7 mouse cellular contexts compared by ENCODE assay signal in genomic region chr7:63908496-63909285, GRCm38 (mm10). TPM values are rescaled to one million over a fixed set of nuclear protein-coding genes. Genes with fewer than 3 reads are reported as not detected.
DNase-seq lines count a peak whose midpoint lies in the region; ATAC-seq lines count a peak whose summit lies in the region.

No protein-coding gene starts in this region.

- no peak for ATAC-seq in lung, embryonic 15.5 days (ENCODE audit: borderline replicate concordance, extremely low read depth, low FRiP score, low TSS enrichment)
- ATAC-seq in embryonic facial prominence, embryonic 13.5 days (ENCODE audit: insufficient number of reproducible peaks, insufficient read depth, low FRiP score, low TSS enrichment, low read depth) = 0 out of 2 replicates have a peak, but pooled peaks have one; percentile 41
- ATAC-seq in stomach, embryonic 15.5 days (ENCODE audit: insufficient read depth, low FRiP score, low read depth) = no peak
- ATAC-seq in CD4-positive, CD25-positive, alpha-beta regulatory T cell, adult 4 months = no peak

- no peaks in the 10 kb centered on the region for H3K27me3 ChIP-seq in lung, embryonic 15.5 days
- no peaks in the 10 kb centered on the region for H3K27me3 ChIP-seq in embryonic facial prominence, embryonic 13.5 days
- no peaks in the 10 kb centered on the region for H3K27me3 ChIP-seq in limb, embryonic 10.5 days (ENCODE audit: low read depth, poor library complexity, severe bottlenecking)
- no peaks in the 10 kb centered on the region for H3K27me3 ChIP-seq in stomach, embryonic 15.5 days (replicated peaks)

- no peak overlapping the region for H3K4me3 ChIP-seq in lung, embryonic 15.5 days
- H3K4me3 ChIP-seq in embryonic facial prominence, embryonic 13.5 days = no peak overlapping the region
- H3K4me3 ChIP-seq in limb, embryonic 10.5 days = no peak overlapping the region
- H3K4me3 ChIP-seq in stomach, embryonic 15.5 days (replicated peaks) = no peak overlapping the region

- no peak overlapping the region for H3K4me2 ChIP-seq in lung, embryonic 15.5 days
- H3K4me2 ChIP-seq in embryonic facial prominence, embryonic 13.5 days = peak overlapping the region; percentile 39
- H3K4me2 ChIP-seq in stomach, embryonic 15.5 days = no peak overlapping the region

- H3K36me3 ChIP-seq in lung, embryonic 15.5 days = no peaks in the 10 kb centered on the region
- no peaks in the 10 kb centered on the region for H3K36me3 ChIP-seq in embryonic facial prominence, embryonic 13.5 days
- H3K36me3 ChIP-seq in limb, embryonic 10.5 days = no peaks in the 10 kb centered on the region
- H3K36me3 ChIP-seq in stomach, embryonic 15.5 days = 0 out of 2 replicates have a peak, but pooled peaks cover 2% of the 10 kb centered on the region

- 27% methylated on average over 9 of the region's 11 CpGs for WGBS in lung, embryonic 15.5 days
- 19% methylated on average over 9 of the region's 11 CpGs for WGBS in embryonic facial prominence, embryonic 13.5 days
- 25% methylated on average over 8 of the region's 11 CpGs for WGBS in limb, embryonic 10.5 days
- 30% methylated on average over 11 of the region's 11 CpGs for WGBS in stomach, embryonic 15.5 days

- H3K4me1 ChIP-seq in lung, embryonic 15.5 days = peaks cover 55% of the 10 kb centered on the region
- H3K4me1 ChIP-seq in embryonic facial prominence, embryonic 13.5 days = peaks cover 52% of the 10 kb centered on the region
- peaks cover 58% of the 10 kb centered on the region for H3K4me1 ChIP-seq in limb, embryonic 10.5 days
- peaks cover 54% of the 10 kb centered on the region for H3K4me1 ChIP-seq in stomach, embryonic 15.5 days

- no peak overlapping the region for H3K9ac ChIP-seq in lung, embryonic 15.5 days
- H3K9ac ChIP-seq in embryonic facial prominence, embryonic 13.5 days = no peak overlapping the region
- H3K9ac ChIP-seq in stomach, embryonic 15.5 days = no peak overlapping the region

- H3K27ac ChIP-seq in lung, embryonic 15.5 days = peak overlapping the region; percentile 3; the same call in 1 of the 2 replicates
- peak overlapping the region; percentile 72 for H3K27ac ChIP-seq in embryonic facial prominence, embryonic 13.5 days
- peak overlapping the region; percentile 8 for H3K27ac ChIP-seq in limb, embryonic 10.5 days
- H3K27ac ChIP-seq in stomach, embryonic 15.5 days = peak overlapping the region; percentile 63

- no peak for DNase-seq in lung, postnatal 25 days (ENCODE audit: low spot score)
- DNase-seq in limb, embryonic 10.5 days (ENCODE audit: low spot score) = no peak
- DNase-seq in adrenal gland, adult 8-10 months = no peak

- no peaks in the 10 kb centered on the region for H3K9me3 ChIP-seq in lung, embryonic 15.5 days
- H3K9me3 ChIP-seq in embryonic facial prominence, embryonic 13.5 days = no peaks in the 10 kb centered on the region
- no peaks in the 10 kb centered on the region for H3K9me3 ChIP-seq in limb, embryonic 10.5 days (replicated peaks)
- no peaks in the 10 kb centered on the region for H3K9me3 ChIP-seq in stomach, embryonic 15.5 days

RNA-seq across cellular contexts. Expression of gene E030018B13Rik, which starts 8.0 kb away (rescaled TPM):
- polyA plus RNA-seq in lung, embryonic 15.5 days (2015; fragmentation: Nextera tagmentation; extraction: Ambion mirVana) = 0.15 and 0.26 TPM in 2 replicates
- not detected in 2 replicates for polyA plus RNA-seq in embryonic facial prominence, embryonic 13.5 days (2015; fragmentation: Nextera tagmentation; extraction: Ambion mirVana)
- not detected in 2 replicates for polyA plus RNA-seq in limb, embryonic 10.5 days (2016; fragmentation: Nextera tagmentation; extraction: Ambion mirVana)
- 0.17 TPM in 1 of 2 replicates, not detected in the other for polyA plus RNA-seq in stomach, embryonic 15.5 days (2015; fragmentation: Nextera tagmentation; extraction: Ambion mirVana)
- polyA plus RNA-seq in CD4-positive, CD25-positive, alpha-beta regulatory T cell, adult 4 months (2017; shearing (Covaris generic)) = not detected
- under 1 TPM in 1 of 4 experiments, not detected in 3; 0.45 TPM for total RNA-seq in adrenal gland, adult 8-10 months (2022)

RNA-seq across cellular contexts. Expression of gene Klf13, which starts 30.0 kb away (rescaled TPM):
- polyA plus RNA-seq in lung, embryonic 15.5 days (2015; fragmentation: Nextera tagmentation; extraction: Ambion mirVana) = 34.4 and 35.1 TPM in 2 replicates
- polyA plus RNA-seq in embryonic facial prominence, embryonic 13.5 days (2015; fragmentation: Nextera tagmentation; extraction: Ambion mirVana) = 22.7 and 23.0 TPM in 2 replicates
- 17.2 and 17.9 TPM in 2 replicates for polyA plus RNA-seq in limb, embryonic 10.5 days (2016; fragmentation: Nextera tagmentation; extraction: Ambion mirVana)
- polyA plus RNA-seq in stomach, embryonic 15.5 days (2015; fragmentation: Nextera tagmentation; extraction: Ambion mirVana) = 31.0 and 32.3 TPM in 2 replicates
- 100 to 1,000 TPM; 209 to 217 TPM for polyA plus RNA-seq in CD4-positive, CD25-positive, alpha-beta regulatory T cell, adult 4 months (2017; shearing (Covaris generic))
- 10 to 100 TPM; 56.8 to 83.6 (median 74.3) TPM for total RNA-seq in adrenal gland, adult 8-10 months (2022)

Comparison
In these comparisons a context has a peak if more than half of its experiments do, and no peak if none do; other contexts are left out.
1. H3K27ac ChIP-seq: peak in every context shown above with its lines; median percentile 72 in embryonic facial prominence, embryonic 13.5 days; 63 in stomach, embryonic 15.5 days; 8 in limb, embryonic 10.5 days; 3 in lung, embryonic 15.5 days.